Mouse (Mus musculus): ENCODE measurements at regions not wholly inside any gene's neighbourhood (a gene's known extent, or its start where the extent isn't known, plus 50 kb on each side); places are given as distances from the start of the nearest gene placed in this dataset.

- TF ChIP-seq CTCF (IDR thresholded peaks at IDR 0.05; ENCODE audit: low read depth, low read length) (no peak), POLR2A (IDR thresholded peaks at IDR 0.05; ENCODE audit: insufficient read depth, low read length) (no peak), EP300 (IDR thresholded peaks at IDR 0.05; ENCODE audit: insufficient read depth, low read depth, low read length) (no peak)
These were observed 207.7 kb upstream of the Stt3b start for GRCm38 (mm10) chr9:115517903-115518302.

All from ES-Bruce4 (cell line).